Mouse (Mus musculus) forebrain, embryonic 14.5 days (tissue): ENCODE measurements around the gene Gcc2. TPM values are rescaled to one million over a fixed set of nuclear protein-coding genes. Genes with fewer than 3 reads are reported as not detected.

Experiments
- ATAC-seq: fragments of 200-750 bp; cut with Nextera tagmentation; 2 replicates; pipeline ENCODE4 v1.8.0; 2017; ENCODE audit warnings: mild to moderate bottlenecking, moderate library complexity
- DNase-seq: peaks from one replicate; pipeline ENCODE4 v3.0.0-alpha.2; 2015; ENCODE audit warnings: low spot score
- H3K27ac ChIP-seq: fragments of 300-500 bp; sonication (generic); 2 replicates; pipeline ENCODE4 v1.5.1; 2014; ENCODE audit warnings: low read depth, mild to moderate bottlenecking, control low read depth, low read length, moderate library complexity
- H3K27me3 ChIP-seq: fragments of 300-500 bp; sonication (generic); replicated peaks from 2 replicates; pipeline ENCODE4 v1.6.1; 2014; ENCODE audit warnings: low read length, control low read depth, mixed read lengths; ENCODE audit not compliant: control insufficient read depth, insufficient read depth
- H3K36me3 ChIP-seq: fragments of 300-500 bp; sonication (generic); 2 replicates; pipeline ENCODE4 v1.6.1; 2014; ENCODE audit warnings: low read length, control low read depth; ENCODE audit not compliant: control insufficient read depth, insufficient read depth
- H3K4me1 ChIP-seq: fragments of 300-500 bp; sonication (generic); 2 replicates; pipeline ENCODE4 v1.6.1; 2014; ENCODE audit warnings: antibody characterized with exemption, low read length, control low read depth; ENCODE audit not compliant: control insufficient read depth, insufficient read depth
- H3K4me2 ChIP-seq: fragments of 300-500 bp; sonication (generic); 2 replicates; pipeline ENCODE4 v1.6.1; 2014; ENCODE audit warnings: mild to moderate bottlenecking, control low read depth, low read length
- H3K4me3 ChIP-seq: fragments of 300-500 bp; sonication (generic); 2 replicates; pipeline ENCODE4 v1.5.1; 2014; ENCODE audit warnings: low read depth, low read length, control low read depth
- H3K9ac ChIP-seq: fragments of 300-500 bp; sonication (generic); 2 replicates; pipeline ENCODE4 v1.6.1; 2014; ENCODE audit warnings: mild to moderate bottlenecking, low read length, control low read depth, moderate library complexity
- H3K9me3 ChIP-seq: fragments of 300-500 bp; sonication (generic); replicated peaks from 2 replicates; pipeline ENCODE4 v1.6.1; 2016; ENCODE audit warnings: low read length, control low read depth, mixed read lengths; ENCODE audit not compliant: control insufficient read depth
- WGBS: fragments of 180-500 bp; shearing (Covaris S2); extraction: QIAGEN DNeasy Blood & Tissue Kit; methylation state at CpG from one replicate; pipeline ENCODE4 v1.1.7; 2014; 5-methylcytosine and 5-hydroxymethylcytosine counted together
- polyA plus RNA-seq: library from polyadenylated mRNA; unstranded; fragments of >200 nt; fragmentation: Nextera tagmentation; extraction: Ambion mirVana; gene quantifications from 2 replicates; pipeline ENCODE4 v1.2.1, GENCODE M21; 2014

Gene Gcc2
- polyA plus RNA-seq, 1 experiment from 2014 or later, result 56.8 TPM

DNA sequence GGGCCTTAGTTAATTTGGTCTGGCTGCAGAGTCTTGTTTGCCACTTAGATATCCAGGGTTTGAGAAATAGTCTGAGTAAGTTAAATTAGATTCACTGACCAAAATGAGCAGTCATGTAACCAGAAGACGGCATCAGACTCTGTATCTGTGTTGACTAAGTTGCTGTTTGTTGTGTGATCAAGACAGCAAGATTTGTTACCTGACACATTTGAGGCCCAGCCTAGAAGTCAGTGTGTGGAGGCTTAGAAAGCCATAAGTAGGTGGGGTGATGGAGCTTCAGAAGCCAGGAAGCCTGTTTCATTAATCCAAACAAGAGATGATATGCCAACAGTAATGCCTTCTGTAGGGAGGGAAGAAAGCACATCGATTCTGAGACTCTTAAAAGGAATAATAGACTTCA, 86.9 kb downstream of the Gcc2 start:
- no peak overlapping the region for H3K4me3 ChIP-seq
- no peak overlapping the region for H3K9ac ChIP-seq
- H3K27ac ChIP-seq, result no peak overlapping the region
- no peaks in the 10 kb centered on the region for H3K4me1 ChIP-seq
- H3K27me3 ChIP-seq, result no peaks in the 10 kb centered on the region
- H3K36me3 ChIP-seq, result no peaks in the 10 kb centered on the region
- DNase-seq, result no peak
- no peak for ATAC-seq
- peaks cover 4% of the 10 kb centered on the region; the same call in 1 of the 2 replicates for H3K9me3 ChIP-seq
- 92% methylated on average over 2 of the region's 2 CpGs for WGBS
- no peak overlapping the region for H3K4me2 ChIP-seq

DNA sequence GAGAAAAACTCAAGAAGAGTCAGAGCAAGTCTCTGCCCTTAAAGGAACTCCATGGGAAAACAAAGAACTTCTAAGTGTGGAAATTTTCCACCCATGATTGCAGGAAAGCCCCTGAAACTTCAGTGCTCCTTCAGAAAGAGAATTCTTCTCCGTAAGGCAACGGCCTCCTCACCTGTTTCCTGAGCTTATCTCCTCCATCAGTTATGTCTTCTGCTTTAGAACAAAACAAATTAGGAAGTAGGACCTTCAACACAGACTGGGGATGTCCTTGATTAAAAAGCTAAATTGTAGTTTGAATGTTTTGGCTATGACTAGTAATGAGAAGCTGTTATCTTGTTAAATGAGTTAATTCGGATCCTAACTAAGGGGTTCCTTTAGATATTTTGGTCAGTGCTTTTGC, 88.3 kb downstream of the Gcc2 start:
- WGBS, result 97% methylated on average over 3 of the region's 3 CpGs
- ATAC-seq, result no peak

DNA sequence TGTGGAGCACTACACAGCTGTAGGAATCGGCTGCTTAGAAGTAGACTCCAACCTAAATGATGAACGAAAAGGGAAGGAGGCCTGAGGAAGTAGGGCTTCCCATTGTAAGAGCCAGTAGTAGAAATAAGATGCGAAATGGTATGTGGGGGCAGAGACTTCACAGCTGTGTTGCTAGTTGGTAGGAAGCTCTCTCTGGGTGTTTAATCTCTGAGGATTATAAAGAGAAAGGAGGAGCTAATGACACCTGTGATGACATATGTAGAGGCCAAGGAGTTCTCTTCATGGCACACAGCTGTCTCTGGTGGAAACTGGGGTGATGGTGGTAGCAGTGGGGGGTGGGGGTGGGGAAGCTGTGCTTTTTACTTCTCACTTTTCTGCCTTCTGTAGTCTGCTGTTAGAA, 95.3 kb downstream of the Gcc2 start:
- no peaks in the 10 kb centered on the region for H3K27me3 ChIP-seq
- H3K4me2 ChIP-seq, result no peak overlapping the region
- no peaks in the 10 kb centered on the region for H3K9me3 ChIP-seq
- H3K27ac ChIP-seq, result no peak overlapping the region
- H3K36me3 ChIP-seq, result no peaks in the 10 kb centered on the region
- H3K4me3 ChIP-seq, result no peak overlapping the region
- WGBS, result 90% methylated on average over 3 of the region's 3 CpGs
- no peak overlapping the region for H3K9ac ChIP-seq
- no peaks in the 10 kb centered on the region for H3K4me1 ChIP-seq
- DNase-seq (no peak), ATAC-seq (no peak)

More for the DNA sequence above, 88.3 kb downstream of the Gcc2 start:
- H3K4me1 ChIP-seq, result no peaks in the 10 kb centered on the region
- no peak overlapping the region for H3K27ac ChIP-seq
- peaks cover 4% of the 10 kb centered on the region; the same call in 1 of the 2 replicates for H3K9me3 ChIP-seq
- no peaks in the 10 kb centered on the region for H3K36me3 ChIP-seq
- no peak overlapping the region for H3K9ac ChIP-seq
- no peak overlapping the region for H3K4me3 ChIP-seq
- no peaks in the 10 kb centered on the region for H3K27me3 ChIP-seq
- no peak for DNase-seq
- no peak overlapping the region for H3K4me2 ChIP-seq

DNA sequence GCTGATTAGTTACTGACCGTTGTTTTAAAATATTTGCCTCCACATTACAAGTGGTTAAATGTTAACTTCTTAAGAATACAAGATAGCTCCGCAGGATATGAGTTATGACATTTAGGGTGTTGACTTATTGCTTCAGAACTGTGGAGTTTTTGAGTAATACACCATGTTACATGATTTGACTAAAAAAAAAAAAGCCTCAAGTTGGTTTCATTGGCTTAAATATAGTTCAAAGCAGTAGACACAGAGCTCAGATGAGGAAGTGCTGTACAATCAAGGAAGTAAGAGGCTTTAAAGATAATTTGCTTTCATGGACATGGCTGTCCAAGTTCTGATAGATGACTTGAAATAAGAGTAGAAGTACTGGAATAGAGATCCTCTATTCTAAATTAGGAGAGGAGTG, 96.4 kb downstream of the Gcc2 start:
- H3K4me3 ChIP-seq, result no peak overlapping the region
- no peaks in the 10 kb centered on the region for H3K36me3 ChIP-seq
- H3K9ac ChIP-seq, result no peak overlapping the region
- no peaks in the 10 kb centered on the region for H3K9me3 ChIP-seq
- H3K27me3 ChIP-seq, result no peaks in the 10 kb centered on the region
- ATAC-seq, result no peak
- no peak overlapping the region for H3K4me2 ChIP-seq
- WGBS, result 96% methylated on average over 2 of the region's 2 CpGs
- H3K4me1 ChIP-seq, result no peaks in the 10 kb centered on the region
- DNase-seq, result no peak
- no peak overlapping the region for H3K27ac ChIP-seq

DNA sequence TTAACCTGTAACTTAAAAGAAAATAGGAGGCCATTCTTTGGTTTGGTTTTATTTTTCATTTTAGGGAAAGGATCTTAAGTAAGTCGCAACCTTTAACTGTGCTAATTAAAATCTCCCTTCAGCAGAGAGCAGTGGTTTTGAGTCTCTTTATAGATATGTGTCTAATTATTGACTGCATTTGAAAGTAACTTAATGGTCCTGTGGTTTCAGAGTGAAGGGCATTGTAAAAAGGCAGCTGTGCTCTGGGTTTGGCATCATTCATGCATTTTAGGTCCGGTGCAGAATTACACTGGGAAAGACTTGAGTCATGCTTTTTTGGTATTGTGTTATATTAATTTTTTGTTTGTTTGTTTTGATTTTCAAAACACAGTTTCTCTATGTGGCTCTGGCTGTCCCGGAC, 97.1 kb downstream of the Gcc2 start:
- no peak overlapping the region for H3K4me3 ChIP-seq
- H3K9ac ChIP-seq, result no peak overlapping the region
- H3K36me3 ChIP-seq, result 0 out of 2 replicates have a peak, but pooled peaks cover 2% of the 10 kb centered on the region
- ATAC-seq (no peak), DNase-seq (no peak)
- H3K9me3 ChIP-seq, result no peaks in the 10 kb centered on the region
- 51% methylated on average over 3 of the region's 3 CpGs for WGBS
- H3K27ac ChIP-seq, result no peak overlapping the region
- H3K4me2 ChIP-seq, result no peak overlapping the region
- H3K27me3 ChIP-seq, result no peaks in the 10 kb centered on the region
- no peaks in the 10 kb centered on the region for H3K4me1 ChIP-seq

DNA sequence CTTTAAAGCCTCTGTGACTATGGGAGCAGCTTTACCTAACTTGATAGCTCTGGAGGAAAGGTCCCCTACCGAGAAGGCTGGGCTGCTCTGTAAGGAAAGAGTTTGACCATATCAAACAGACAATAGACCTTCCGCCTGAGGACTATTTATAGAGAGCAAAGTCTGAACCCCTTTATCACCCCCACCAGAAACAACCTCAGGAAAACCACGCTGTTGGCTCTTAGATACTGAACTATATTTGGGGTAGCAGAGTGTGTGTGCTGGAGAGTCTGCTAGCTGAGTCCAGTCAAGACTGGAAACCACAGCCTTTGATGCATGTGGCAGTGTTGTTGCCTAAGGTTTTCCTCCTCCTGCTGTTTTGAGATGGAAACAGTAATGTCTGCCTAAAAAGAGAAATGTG, 99.3 kb downstream of the Gcc2 start:
- WGBS, result 17% methylated on average over 3 of the region's 3 CpGs
- Histone ChIP-seq H3K4me1 (no peaks in the 10 kb centered on the region), H3K9me3 (no peaks in the 10 kb centered on the region), H3K27ac (no peak overlapping the region), H3K4me3 (no peak overlapping the region), H3K36me3 (0 out of 2 replicates have a peak, but pooled peaks cover 2% of the 10 kb centered on the region), H3K27me3 (no peaks in the 10 kb centered on the region), H3K4me2 (no peak overlapping the region), H3K9ac (no peak overlapping the region)
- DNase-seq, result no peak
- no peak for ATAC-seq

Other genes with a start within 250 kb of the Gcc2 start
- gene AW822073, start 30.6 kb upstream of the Gcc2 start, polyA plus RNA-seq, result not detected in 2 replicates
- not detected in 2 replicates for gene Duxf3, start 22.8 kb upstream of the Gcc2 start, polyA plus RNA-seq
- not detected in 2 replicates for gene Gm4981, start 18.8 kb upstream of the Gcc2 start, polyA plus RNA-seq
- gene Lims1, start 68.0 kb downstream of the Gcc2 start, polyA plus RNA-seq, result 66.8 and 68.1 TPM in 2 replicates
- 24.2 and 33.4 TPM in 2 replicates for gene Ranbp2, start 191.4 kb downstream of the Gcc2 start, polyA plus RNA-seq
- 6.0 and 7.7 TPM in 2 replicates for gene Ccdc138, start 242.5 kb downstream of the Gcc2 start, polyA plus RNA-seq